Mouse (Mus musculus) neural tube, embryonic 12.5 days (tissue): Measurements from ENCODE around the gene Pde1c. TPM values are rescaled to one million over a fixed set of nuclear protein-coding genes. Genes with fewer than 3 reads are reported as not detected.

Experiments
- ATAC-seq: fragments of 200-750 bp; cut with Nextera tagmentation; 2 replicates; pipeline ENCODE4 v1.8.0; 2017; ENCODE audit warnings: low read depth, mild to moderate bottlenecking, moderate TSS enrichment, moderate library complexity; ENCODE audit not compliant: low FRiP score
- H3K27ac ChIP-seq: fragments of 300-500 bp; sonication (generic); 2 replicates; pipeline ENCODE4 v1.5.1; 2016
- H3K27me3 ChIP-seq: fragments of 300-500 bp; sonication (generic); replicated peaks from 2 replicates; pipeline ENCODE4 v1.6.1; 2016; ENCODE audit warnings: mild to moderate bottlenecking
- H3K36me3 ChIP-seq: fragments of 300-500 bp; sonication (generic); 2 replicates; pipeline ENCODE4 v1.6.1; 2016; ENCODE audit warnings: mild to moderate bottlenecking
- H3K4me1 ChIP-seq: fragments of 300-500 bp; sonication (generic); 2 replicates; pipeline ENCODE4 v1.6.1; 2016
- H3K4me2 ChIP-seq: fragments of 300-500 bp; sonication (generic); replicated peaks from 2 replicates; pipeline ENCODE4 v1.6.1; 2016; ENCODE audit warnings: mild to moderate bottlenecking
- H3K4me3 ChIP-seq: fragments of 300-500 bp; sonication (generic); 2 replicates; pipeline ENCODE4 v1.5.1; 2016
- H3K9ac ChIP-seq: fragments of 300-500 bp; sonication (generic); 2 replicates; pipeline ENCODE4 v1.6.1; 2016; ENCODE audit warnings: mild to moderate bottlenecking
- H3K9me3 ChIP-seq: fragments of 300-500 bp; sonication (generic); 2 replicates; pipeline ENCODE4 v1.6.1; 2016; ENCODE audit warnings: mild to moderate bottlenecking
- WGBS: fragments of 180-500 bp; shearing (Covaris S2); methylation state at CpG from one replicate; pipeline ENCODE4 v1.1.7; 2016; 5-methylcytosine and 5-hydroxymethylcytosine counted together
- polyA plus RNA-seq: library from polyadenylated mRNA; unstranded; fragments of >200 nt; fragmentation: Nextera tagmentation; extraction: Ambion mirVana; gene quantifications from 2 replicates; pipeline ENCODE4 v1.2.1, GENCODE M21; 2016

Pde1c gene
- polyA plus RNA-seq, 1 experiment from 2014 or later: 5.2 TPM

GRCm38 (mm10) chr6:56540247-56540646 lies 28.7 kb downstream of the Pde1c start:
- H3K4me1 ChIP-seq: no peaks in the 10 kb centered on the region
- H3K4me3 ChIP-seq: no peak overlapping the region
- no peak overlapping the region for H3K4me2 ChIP-seq
- 75% methylated on average over 5 of the region's 5 CpGs for WGBS
- H3K9ac ChIP-seq: no peak overlapping the region
- no peak for ATAC-seq
- H3K36me3 ChIP-seq: no peaks in the 10 kb centered on the region
- H3K27me3 ChIP-seq: no peaks in the 10 kb centered on the region
- no peaks in the 10 kb centered on the region for H3K9me3 ChIP-seq
- H3K27ac ChIP-seq: no peak overlapping the region

- Histone ChIP-seq H3K4me3 (no peak overlapping the region), H3K9ac (no peak overlapping the region), H3K36me3 (no peaks in the 10 kb centered on the region), H3K4me2 (no peak overlapping the region), H3K4me1 (no peaks in the 10 kb centered on the region), H3K9me3 (no peaks in the 10 kb centered on the region), H3K27me3 (no peaks in the 10 kb centered on the region), H3K27ac (no peak overlapping the region)
- ATAC-seq: no peak
Measured at GRCm38 (mm10) chr6:56534653-56535052, 34.2 kb downstream of the Pde1c start.

GRCm38 (mm10) chr6:56532257-56532656 lies 36.6 kb downstream of the Pde1c start:
- H3K4me2 ChIP-seq: no peak overlapping the region
- no peaks in the 10 kb centered on the region for H3K9me3 ChIP-seq
- 82% methylated on average over 2 of the region's 2 CpGs for WGBS

GRCm38 (mm10) chr6:56523938-56524866 lies 44.7 kb downstream of the Pde1c start:
- no peaks in the 10 kb centered on the region for H3K9me3 ChIP-seq
- no peaks in the 10 kb centered on the region for H3K36me3 ChIP-seq
- no peak overlapping the region for H3K4me3 ChIP-seq
- 86% methylated on average over 6 of the region's 6 CpGs for WGBS
- H3K27ac ChIP-seq: no peak overlapping the region
- H3K4me1 ChIP-seq: no peaks in the 10 kb centered on the region
- no peak overlapping the region for H3K4me2 ChIP-seq
- H3K27me3 ChIP-seq: no peaks in the 10 kb centered on the region
- ATAC-seq: no peak
- H3K9ac ChIP-seq: no peak overlapping the region

More at GRCm38 (mm10) chr6:56532257-56532656, 36.6 kb downstream of the Pde1c start:
- Histone ChIP-seq H3K36me3 (no peaks in the 10 kb centered on the region), H3K27ac (no peak overlapping the region), H3K9ac (no peak overlapping the region), H3K27me3 (no peaks in the 10 kb centered on the region), H3K4me3 (no peak overlapping the region), H3K4me1 (no peaks in the 10 kb centered on the region)
- ATAC-seq: no peak

- Histone ChIP-seq H3K4me3 (no peak overlapping the region), H3K9me3 (no peaks in the 10 kb centered on the region), H3K27ac (no peak overlapping the region), H3K36me3 (no peaks in the 10 kb centered on the region), H3K4me2 (no peak overlapping the region), H3K9ac (no peak overlapping the region), H3K27me3 (no peaks in the 10 kb centered on the region), H3K4me1 (no peaks in the 10 kb centered on the region)
- 78% methylated on average over 5 of the region's 5 CpGs for WGBS
- no peak for ATAC-seq
Measured at GRCm38 (mm10) chr6:56489161-56489560, 79.7 kb downstream of the Pde1c start.

- 80% methylated on average over 3 of the region's 3 CpGs for WGBS
- no peak for ATAC-seq
Measured at GRCm38 (mm10) chr6:56485078-56485477, 83.8 kb downstream of the Pde1c start.

GRCm38 (mm10) chr6:56480914-56481482 lies 87.9 kb downstream of the Pde1c start:
- no peaks in the 10 kb centered on the region for H3K27me3 ChIP-seq
- peak; percentile 37; the same call in 1 of the 2 replicates for ATAC-seq
- no peak overlapping the region for H3K4me2 ChIP-seq
- H3K4me1 ChIP-seq: no peaks in the 10 kb centered on the region
- H3K36me3 ChIP-seq: no peaks in the 10 kb centered on the region
- no peaks in the 10 kb centered on the region for H3K9me3 ChIP-seq
- WGBS: 2% methylated on average over 6 of the region's 6 CpGs
- no peak overlapping the region for H3K9ac ChIP-seq
- H3K4me3 ChIP-seq: no peak overlapping the region
- H3K27ac ChIP-seq: no peak overlapping the region

More at GRCm38 (mm10) chr6:56485078-56485477, 83.8 kb downstream of the Pde1c start:
- Histone ChIP-seq H3K4me1 (no peaks in the 10 kb centered on the region), H3K27me3 (no peaks in the 10 kb centered on the region), H3K9me3 (no peaks in the 10 kb centered on the region), H3K4me2 (no peak overlapping the region), H3K27ac (no peak overlapping the region), H3K9ac (no peak overlapping the region), H3K4me3 (no peak overlapping the region), H3K36me3 (no peaks in the 10 kb centered on the region)

- Histone ChIP-seq H3K9me3 (no peaks in the 10 kb centered on the region), H3K4me3 (no peak overlapping the region), H3K36me3 (no peaks in the 10 kb centered on the region), H3K27me3 (no peaks in the 10 kb centered on the region), H3K4me1 (no peaks in the 10 kb centered on the region), H3K4me2 (no peak overlapping the region), H3K9ac (no peak overlapping the region), H3K27ac (no peak overlapping the region)
- 45% methylated on average over 6 of the region's 6 CpGs for WGBS
- ATAC-seq: 0 out of 2 replicates have a peak, but pooled peaks have one; percentile 63
Measured at GRCm38 (mm10) chr6:56476581-56476980, 92.3 kb downstream of the Pde1c start.

- H3K27me3 ChIP-seq: no peaks in the 10 kb centered on the region
- no peaks in the 10 kb centered on the region for H3K4me1 ChIP-seq
- H3K4me2 ChIP-seq: no peak overlapping the region
- ATAC-seq: no peak
- H3K36me3 ChIP-seq: no peaks in the 10 kb centered on the region
- no peak overlapping the region for H3K9ac ChIP-seq
- H3K4me3 ChIP-seq: no peak overlapping the region
- 54% methylated on average over 3 of the region's 3 CpGs for WGBS
- H3K9me3 ChIP-seq: no peaks in the 10 kb centered on the region
- no peak overlapping the region for H3K27ac ChIP-seq
Measured at GRCm38 (mm10) chr6:56458098-56458497, 110.8 kb downstream of the Pde1c start.

- Histone ChIP-seq H3K36me3 (no peaks in the 10 kb centered on the region), H3K27ac (no peak overlapping the region), H3K4me2 (no peak overlapping the region), H3K4me1 (no peaks in the 10 kb centered on the region), H3K4me3 (no peak overlapping the region), H3K27me3 (no peaks in the 10 kb centered on the region), H3K9me3 (no peaks in the 10 kb centered on the region), H3K9ac (no peak overlapping the region)
- ATAC-seq: no peak
- 42% methylated on average over 2 of the region's 2 CpGs for WGBS
Measured at GRCm38 (mm10) chr6:56447917-56448316, 121.0 kb downstream of the Pde1c start.

- Histone ChIP-seq H3K4me2 (no peak overlapping the region), H3K9me3 (no peaks in the 10 kb centered on the region), H3K27me3 (no peaks in the 10 kb centered on the region), H3K27ac (no peak overlapping the region), H3K36me3 (no peaks in the 10 kb centered on the region), H3K9ac (no peak overlapping the region), H3K4me3 (no peak overlapping the region), H3K4me1 (no peaks in the 10 kb centered on the region)
- WGBS: 77% methylated on average over 4 of the region's 4 CpGs
- ATAC-seq: no peak
Measured at GRCm38 (mm10) chr6:56441501-56441900, 127.4 kb downstream of the Pde1c start.

- ATAC-seq: no peak
- WGBS: 84% methylated on average over 5 of the region's 5 CpGs
Measured at GRCm38 (mm10) chr6:56425846-56426245, 143.1 kb downstream of the Pde1c start.

More at GRCm38 (mm10) chr6:56425846-56426245, 143.1 kb downstream of the Pde1c start:
- Histone ChIP-seq H3K4me3 (no peak overlapping the region), H3K27ac (no peak overlapping the region), H3K4me2 (no peak overlapping the region), H3K4me1 (no peaks in the 10 kb centered on the region), H3K9ac (no peak overlapping the region), H3K9me3 (no peaks in the 10 kb centered on the region), H3K36me3 (no peaks in the 10 kb centered on the region), H3K27me3 (no peaks in the 10 kb centered on the region)
